Mouse (Mus musculus): ENCODE results near the gene Olfr1378. TPM values are rescaled to one million over a fixed set of nuclear protein-coding genes. Genes with fewer than 3 reads are reported as not detected.

The Olfr1378 gene
- total RNA-seq, 2 experiments from 2014 or later, result not detected

DNA sequence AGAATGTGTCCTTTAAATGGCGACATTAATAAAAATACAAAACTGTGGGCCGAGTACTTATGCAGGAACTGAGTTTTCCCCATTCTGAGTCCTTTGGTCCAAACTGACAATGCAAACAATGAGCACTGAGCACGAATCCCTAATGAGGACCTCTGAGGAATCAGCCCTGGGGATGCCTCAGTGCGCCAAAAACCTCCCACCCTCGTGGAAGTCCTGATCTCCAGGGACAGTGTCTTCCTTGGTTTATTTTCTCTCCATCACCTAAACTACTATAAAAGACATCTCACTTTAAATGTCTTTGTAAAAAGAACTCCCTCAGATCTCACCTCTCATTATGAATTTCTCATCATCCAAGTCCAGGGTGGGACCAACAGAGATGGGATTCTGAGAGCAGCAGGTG is 15.3 kb downstream of the Olfr1378 start, which contains the start of gene Olfr1377:
Gene Olfr1377, plus strand, starts transcription at position 301 of the 400 bp plus-strand sequence.
- DNase-seq (ENCODE audit: low spot score in 2 of 2), result no peak
- H3K27ac ChIP-seq, result no peak within 1 kb of the TSS
- H3K4me3 ChIP-seq, result no peak within 1 kb of the TSS
- TF ChIP-seq CTCF (conservative IDR thresholded peaks at IDR 0.05), result no peak

GRCm38 (mm10) chr11:51003296-51003695 is 37.0 kb downstream of the Olfr1378 start, which contains the start of gene Olfr51:
Olfr51 (plus strand) TSS chr11:51003596.
- no peak within 1 kb of the TSS for H3K27ac ChIP-seq
- no peak for DNase-seq (ENCODE audit: low spot score in 2 of 2)
- H3K4me3 ChIP-seq, result no peak within 1 kb of the TSS
- TF ChIP-seq CTCF (conservative IDR thresholded peaks at IDR 0.05), result no peak

GRCm38 (mm10) chr11:51011821-51012220 is 45.5 kb downstream of the Olfr1378 start:
- DNase-seq (ENCODE audit: low spot score in 2 of 2), result no peak
- Histone ChIP-seq H3K27ac (no peak overlapping the region), H3K4me3 (no peak overlapping the region)
- no peak for TF ChIP-seq CTCF (conservative IDR thresholded peaks at IDR 0.05)

GRCm38 (mm10) chr11:51013936-51014335 is 47.6 kb downstream of the Olfr1378 start, which contains the start of gene Olfr54:
Olfr54 (plus strand) TSS chr11:51014236.
- Histone ChIP-seq H3K4me3 (no peak within 1 kb of the TSS), H3K27ac (no peak within 1 kb of the TSS)
- DNase-seq (ENCODE audit: low spot score in 2 of 2), result no peak
- TF ChIP-seq CTCF (conservative IDR thresholded peaks at IDR 0.05), result no peak

DNA sequence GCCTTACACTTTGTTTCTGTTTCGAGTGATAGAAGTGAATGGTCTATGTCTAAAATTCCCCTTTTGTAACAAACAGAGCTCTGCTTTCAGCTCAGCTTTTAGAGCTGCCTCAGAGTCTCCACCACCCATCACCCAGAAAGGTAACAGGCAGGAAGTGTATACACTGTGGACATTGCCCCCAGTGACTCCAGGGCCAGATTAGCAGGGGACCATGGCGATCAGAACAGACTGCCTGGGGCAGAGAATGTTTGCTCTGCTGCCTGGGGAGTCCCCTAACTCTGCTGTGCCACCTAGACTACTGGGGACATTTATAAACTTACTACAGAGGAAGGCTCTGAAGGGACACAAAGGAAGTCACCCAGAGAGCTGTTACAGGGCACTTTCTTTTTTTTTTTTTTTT is 50.0 kb downstream of the Olfr1378 start:
- no peak for DNase-seq (ENCODE audit: low spot score in 2 of 2)
- TF ChIP-seq CTCF (conservative IDR thresholded peaks at IDR 0.05), result no peak
- Histone ChIP-seq H3K27ac (no peak overlapping the region), H3K4me3 (no peak overlapping the region)

Other genes with a start within 250 kb of the Olfr1378 start
- 10 to 100 TPM; 40.8 to 49.6 TPM for gene Zfp354c, start 138.8 kb upstream of the Olfr1378 start, total RNA-seq (2021)
- 1 to 10 TPM; 4.0 to 4.1 TPM for gene Zfp879, start 125.0 kb upstream of the Olfr1378 start, total RNA-seq (2021)
- not detected for gene Grm6, start 115.8 kb upstream of the Olfr1378 start, total RNA-seq (2021)
- gene Zfp454, start 78.9 kb upstream of the Olfr1378 start, total RNA-seq (2021), result 1 to 10 TPM; 5.3 to 6.4 TPM
- gene Zfp2, start 50.4 kb upstream of the Olfr1378 start, total RNA-seq (2021), result 10 to 100 TPM; 20.1 to 20.2 TPM
- gene Zfp354b, start 34.9 kb upstream of the Olfr1378 start, total RNA-seq (2021), result 1 to 10 TPM; 6.3 to 8.1 TPM
- not detected for gene 4933414I15Rik, start 22.8 kb upstream of the Olfr1378 start, total RNA-seq (2021)
- gene Prop1, start 12.8 kb upstream of the Olfr1378 start, total RNA-seq (2021), result not detected
- gene Olfr1377, start 15.4 kb downstream of the Olfr1378 start, total RNA-seq (2021), result not detected
- gene Olfr51, start 37.1 kb downstream of the Olfr1378 start, total RNA-seq (2021), result not detected
- gene Olfr54, start 47.7 kb downstream of the Olfr1378 start, total RNA-seq (2021), result not detected
- gene Olfr1375, start 81.6 kb downstream of the Olfr1378 start, total RNA-seq (2021), result not detected
- gene Zfp354a, start 92.7 kb downstream of the Olfr1378 start, total RNA-seq (2021), result 1 to 10 TPM; 7.3 to 8.3 TPM